Mouse (Mus musculus): ENCODE results near the gene Asb4.

GRCm38 (mm10) chr6:5448396-5448795 is 65.2 kb downstream of the Asb4 start:
- TF ChIP-seq CTCF (IDR thresholded peaks at IDR 0.05) = no peak
- no peak for TF ChIP-seq EP300 (IDR thresholded peaks at IDR 0.05)

Data from lung, postnatal 0 days (tissue).